Mouse (Mus musculus): Measurements from ENCODE around the gene Ppp6r3. TPM values are rescaled to one million over a fixed set of nuclear protein-coding genes. Genes with fewer than 3 reads are reported as not detected.
"Not testable (repeated sequence)": the region's sequence is repeated elsewhere in the genome, so short reads cannot be mapped to it uniquely, and the experiment has no call there.

Ppp6r3 gene
- polyA plus RNA-seq, 1 experiment, result 28.8 TPM

DNA sequence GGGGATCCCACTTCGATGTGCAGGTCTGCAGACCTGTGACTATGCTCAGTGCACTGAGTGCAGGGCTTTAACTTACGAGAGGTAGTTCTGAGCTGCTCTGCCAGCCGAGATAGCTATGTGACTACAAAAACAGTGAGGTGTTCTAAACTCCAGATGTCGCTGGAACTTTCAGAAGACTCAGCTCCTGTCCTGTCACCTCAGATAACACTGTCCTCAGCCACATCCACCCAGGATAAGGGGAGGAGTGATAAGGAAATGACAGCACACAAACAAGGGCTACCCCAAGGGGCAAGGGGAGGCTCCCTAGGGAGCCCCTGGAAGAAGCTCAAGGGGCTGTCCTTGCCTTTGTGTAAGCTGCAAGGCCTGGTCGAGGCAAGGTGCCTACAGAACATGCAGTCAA, 14.0 kb upstream of the Ppp6r3 start:
- H3K27ac ChIP-seq (ENCODE audit: control insufficient read depth, insufficient read depth, low read depth, low read length), result no peak overlapping the region
- no peak for TF ChIP-seq POLR2A (IDR thresholded peaks at IDR 0.05; ENCODE audit: control insufficient read depth, low read depth, low read length)
- no peak for TF ChIP-seq CTCF (IDR thresholded peaks at IDR 0.05; ENCODE audit: control insufficient read depth, insufficient read depth, insufficient replicate concordance, low read depth, low read length)
- no peak overlapping the region for H3K4me3 ChIP-seq (ENCODE audit: control insufficient read depth, low read depth, low read length)
- no peaks in the 10 kb centered on the region for H3K36me3 ChIP-seq (ENCODE audit: control insufficient read depth, insufficient read depth, low read length)
- H3K27me3 ChIP-seq (ENCODE audit: control insufficient read depth, insufficient read depth, low read length), result no peaks in the 10 kb centered on the region
- H3K4me1 ChIP-seq (ENCODE audit: control insufficient read depth, insufficient read depth, low read length), result no peaks in the 10 kb centered on the region

GRCm38 (mm10) chr19:3587729-3588128, 12.2 kb upstream of the Ppp6r3 start:
- TF ChIP-seq CTCF (IDR thresholded peaks at IDR 0.05; ENCODE audit: control insufficient read depth, insufficient read depth, insufficient replicate concordance, low read depth, low read length), result peak; percentile 23; the same call in 1 of the 2 replicates
- H3K4me1 ChIP-seq (ENCODE audit: control insufficient read depth, insufficient read depth, low read length); H3K27me3 ChIP-seq (ENCODE audit: control insufficient read depth, insufficient read depth, low read length); H3K4me3 ChIP-seq (ENCODE audit: control insufficient read depth, low read depth, low read length); H3K36me3 ChIP-seq (ENCODE audit: control insufficient read depth, insufficient read depth, low read length); H3K27ac ChIP-seq (ENCODE audit: control insufficient read depth, insufficient read depth, low read depth, low read length): not testable (repeated sequence)

- Histone ChIP-seq H3K27me3 (ENCODE audit: control insufficient read depth, insufficient read depth, low read length) (no peaks in the 10 kb centered on the region), H3K4me1 (ENCODE audit: control insufficient read depth, insufficient read depth, low read length) (no peaks in the 10 kb centered on the region), H3K4me3 (ENCODE audit: control insufficient read depth, low read depth, low read length) (no peak overlapping the region), H3K36me3 (ENCODE audit: control insufficient read depth, insufficient read depth, low read length) (no peaks in the 10 kb centered on the region), H3K27ac (ENCODE audit: control insufficient read depth, insufficient read depth, low read depth, low read length) (no peak overlapping the region)
- no peak for TF ChIP-seq POLR2A (IDR thresholded peaks at IDR 0.05; ENCODE audit: control insufficient read depth, low read depth, low read length)
- peak; percentile 94; the same call in 1 of the 2 replicates for TF ChIP-seq CTCF (IDR thresholded peaks at IDR 0.05; ENCODE audit: control insufficient read depth, insufficient read depth, insufficient replicate concordance, low read depth, low read length)
Observed at GRCm38 (mm10) chr19:3586540-3586939, 11.0 kb upstream of the Ppp6r3 start.

DNA sequence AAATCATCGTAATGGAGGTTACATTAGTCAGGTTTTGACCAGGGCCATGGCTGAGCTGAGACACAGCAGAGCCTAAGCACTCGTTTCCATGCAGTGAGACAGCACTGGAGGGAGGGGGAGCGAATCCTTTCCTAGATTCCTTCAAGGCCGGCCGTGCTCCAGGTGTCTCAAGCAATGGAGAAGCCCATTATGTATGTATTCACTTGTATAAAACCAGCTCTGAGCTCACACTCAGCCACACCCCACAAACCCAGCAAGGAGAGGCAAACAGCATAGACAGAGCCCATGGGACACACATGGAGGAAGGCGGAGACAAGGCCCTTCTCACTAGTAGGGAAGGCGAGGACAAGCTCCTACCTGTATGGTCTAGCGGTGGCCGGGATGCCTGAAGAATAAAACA, 10.5 kb upstream of the Ppp6r3 start:
- Histone ChIP-seq H3K27me3 (ENCODE audit: control insufficient read depth, insufficient read depth, low read length) (no peaks in the 10 kb centered on the region), H3K36me3 (ENCODE audit: control insufficient read depth, insufficient read depth, low read length) (no peaks in the 10 kb centered on the region), H3K4me3 (ENCODE audit: control insufficient read depth, low read depth, low read length) (no peak overlapping the region), H3K4me1 (ENCODE audit: control insufficient read depth, insufficient read depth, low read length) (no peaks in the 10 kb centered on the region), H3K27ac (ENCODE audit: control insufficient read depth, insufficient read depth, low read depth, low read length) (no peak overlapping the region)
- TF ChIP-seq CTCF (IDR thresholded peaks at IDR 0.05; ENCODE audit: control insufficient read depth, insufficient read depth, insufficient replicate concordance, low read depth, low read length), result no peak
- no peak for TF ChIP-seq POLR2A (IDR thresholded peaks at IDR 0.05; ENCODE audit: control insufficient read depth, low read depth, low read length)

GRCm38 (mm10) chr19:3581326-3581725, 5.8 kb upstream of the Ppp6r3 start:
- TF ChIP-seq POLR2A (IDR thresholded peaks at IDR 0.05; ENCODE audit: control insufficient read depth, low read depth, low read length), result no peak
- peak; percentile 50; the same call in 1 of the 2 replicates for TF ChIP-seq CTCF (IDR thresholded peaks at IDR 0.05; ENCODE audit: control insufficient read depth, insufficient read depth, insufficient replicate concordance, low read depth, low read length)
- Histone ChIP-seq H3K36me3 (ENCODE audit: control insufficient read depth, insufficient read depth, low read length) (no peaks in the 10 kb centered on the region), H3K27me3 (ENCODE audit: control insufficient read depth, insufficient read depth, low read length) (no peaks in the 10 kb centered on the region), H3K27ac (ENCODE audit: control insufficient read depth, insufficient read depth, low read depth, low read length) (no peak overlapping the region), H3K4me1 (ENCODE audit: control insufficient read depth, insufficient read depth, low read length) (peaks cover 10% of the 10 kb centered on the region), H3K4me3 (ENCODE audit: control insufficient read depth, low read depth, low read length) (no peak overlapping the region)

GRCm38 (mm10) chr19:3577911-3578290, 2.4 kb upstream of the Ppp6r3 start:
- Histone ChIP-seq H3K36me3 (ENCODE audit: control insufficient read depth, insufficient read depth, low read length) (no peaks in the 10 kb centered on the region), H3K4me3 (ENCODE audit: control insufficient read depth, low read depth, low read length) (no peak overlapping the region), H3K4me1 (ENCODE audit: control insufficient read depth, insufficient read depth, low read length) (peaks cover 10% of the 10 kb centered on the region), H3K27me3 (ENCODE audit: control insufficient read depth, insufficient read depth, low read length) (no peaks in the 10 kb centered on the region), H3K27ac (ENCODE audit: control insufficient read depth, insufficient read depth, low read depth, low read length) (no peak overlapping the region)
- TF ChIP-seq CTCF (IDR thresholded peaks at IDR 0.05; ENCODE audit: control insufficient read depth, insufficient read depth, insufficient replicate concordance, low read depth, low read length) (no peak), POLR2A (IDR thresholded peaks at IDR 0.05; ENCODE audit: control insufficient read depth, low read depth, low read length) (no peak)

GRCm38 (mm10) chr19:3577265-3577910, 1.8 kb upstream of the Ppp6r3 start:
- peaks cover 10% of the 10 kb centered on the region for H3K4me1 ChIP-seq (ENCODE audit: control insufficient read depth, insufficient read depth, low read length)
- H3K36me3 ChIP-seq (ENCODE audit: control insufficient read depth, insufficient read depth, low read length), result no peaks in the 10 kb centered on the region
- no peak for TF ChIP-seq CTCF (IDR thresholded peaks at IDR 0.05; ENCODE audit: control insufficient read depth, insufficient read depth, insufficient replicate concordance, low read depth, low read length)
- no peak for TF ChIP-seq POLR2A (IDR thresholded peaks at IDR 0.05; ENCODE audit: control insufficient read depth, low read depth, low read length)
- H3K27ac ChIP-seq (ENCODE audit: control insufficient read depth, insufficient read depth, low read depth, low read length), result no peak overlapping the region
- no peaks in the 10 kb centered on the region for H3K27me3 ChIP-seq (ENCODE audit: control insufficient read depth, insufficient read depth, low read length)
- no peak overlapping the region for H3K4me3 ChIP-seq (ENCODE audit: control insufficient read depth, low read depth, low read length)

Measured in testis, adult 2 months (tissue).